Mouse (Mus musculus): ENCODE measurements around the gene Mark1.

DNA sequence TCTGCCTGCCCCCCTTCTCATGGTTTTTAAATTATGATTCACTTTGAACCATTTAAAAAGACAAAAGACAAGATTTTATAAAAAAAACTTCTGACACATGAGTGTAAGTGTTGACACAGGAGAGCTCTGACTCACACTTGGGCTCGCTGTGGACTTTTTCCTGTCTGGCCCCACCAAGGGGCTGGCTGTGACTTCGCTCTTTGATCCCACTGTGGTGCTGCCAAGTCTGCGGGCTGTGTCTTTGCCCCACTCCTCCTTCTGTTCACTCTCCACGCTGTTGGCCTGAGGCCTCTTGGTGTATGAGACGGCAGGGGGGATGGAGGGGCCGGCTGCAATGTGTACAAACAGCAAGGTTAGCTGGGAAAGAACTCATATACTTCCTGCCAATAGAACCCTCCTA lies 87.5 kb downstream of the Mark1 start:
- TF ChIP-seq POLR2A (IDR thresholded peaks at IDR 0.05; ENCODE audit: extremely low read depth, insufficient read depth, low read length), result no peak
- no peak for TF ChIP-seq CTCF (IDR thresholded peaks at IDR 0.05; ENCODE audit: extremely low read depth, insufficient read depth, low read length)
